ENCODE assay signal across 8 mouse cellular contexts in the genomic region with DNA sequence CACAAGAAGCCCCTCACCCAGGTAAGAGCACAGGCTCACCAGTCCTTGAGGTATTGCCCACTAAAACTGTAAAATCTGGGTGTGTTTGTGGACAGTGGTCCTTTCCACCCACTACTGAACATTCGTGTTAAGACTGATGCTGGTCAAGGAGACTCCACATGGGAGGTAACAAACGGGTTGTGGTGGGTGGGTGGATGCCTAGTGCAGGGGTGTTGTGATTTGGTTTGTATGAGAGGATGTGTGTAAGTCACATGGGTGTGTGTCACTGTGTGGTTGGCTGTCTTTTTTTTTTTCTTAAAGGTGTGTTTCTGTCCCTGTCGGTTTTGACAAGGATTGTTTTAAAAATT. TPM values are rescaled to one million over a fixed set of nuclear protein-coding genes. Genes with fewer than 3 reads are reported as not detected.
A peak's percentile ranks its signal among the peaks of the same experiment; 100 is the strongest.
DNase-seq lines count a peak whose midpoint lies in the region; ATAC-seq lines count a peak whose summit lies in the region.

No protein-coding gene starts in this region.

- no peak for ATAC-seq in lung, embryonic 16.5 days (ENCODE audit: low read depth)
- no peak for ATAC-seq in hindbrain, embryonic 16.5 days
- peak; percentile 9; the same call in 1 of the 2 replicates for ATAC-seq in midbrain, embryonic 15.5 days (replicated peaks)

- peaks cover 60% of the 10 kb centered on the region for H3K4me1 ChIP-seq in lung, embryonic 16.5 days (replicated peaks; ENCODE audit: control insufficient read depth, insufficient read depth, low read length)
- peaks cover 59% of the 10 kb centered on the region for H3K4me1 ChIP-seq in hindbrain, embryonic 16.5 days (ENCODE audit: control insufficient read depth, insufficient read depth, low read depth, low read length)
- peaks cover 61% of the 10 kb centered on the region for H3K4me1 ChIP-seq in midbrain, embryonic 15.5 days

- WGBS in lung, embryonic 16.5 days, result 6% methylated on average over 3 of the region's 3 CpGs
- WGBS in hindbrain, embryonic 16.5 days, result 0% methylated on average over 3 of the region's 3 CpGs
- WGBS in midbrain, embryonic 15.5 days, result under 1% methylated on average over 3 of the region's 3 CpGs

- H3K9me3 ChIP-seq in lung, embryonic 16.5 days (ENCODE audit: control insufficient read depth, low read length), result no peaks in the 10 kb centered on the region
- H3K9me3 ChIP-seq in hindbrain, embryonic 16.5 days (ENCODE audit: control insufficient read depth, low read length), result no peaks in the 10 kb centered on the region
- no peaks in the 10 kb centered on the region for H3K9me3 ChIP-seq in midbrain, embryonic 15.5 days

- H3K27me3 ChIP-seq in lung, embryonic 16.5 days (ENCODE audit: control insufficient read depth, insufficient read depth, low read depth, low read length), result no peaks in the 10 kb centered on the region
- H3K27me3 ChIP-seq in hindbrain, embryonic 16.5 days (replicated peaks; ENCODE audit: control insufficient read depth, insufficient read depth, low read length), result no peaks in the 10 kb centered on the region
- H3K27me3 ChIP-seq in midbrain, embryonic 15.5 days (replicated peaks), result no peaks in the 10 kb centered on the region

- H3K4me2 ChIP-seq in lung, embryonic 16.5 days (ENCODE audit: low read depth, low read length), result peak overlapping the region; percentile 60
- H3K4me2 ChIP-seq in hindbrain, embryonic 16.5 days (ENCODE audit: low read length), result peak overlapping the region; percentile 95
- peak overlapping the region; percentile 83 for H3K4me2 ChIP-seq in midbrain, embryonic 15.5 days

- H3K9ac ChIP-seq in lung, embryonic 16.5 days (ENCODE audit: low read length), result peak overlapping the region; percentile 80
- peak overlapping the region; percentile 92 for H3K9ac ChIP-seq in hindbrain, embryonic 16.5 days (ENCODE audit: low read depth, low read length)
- peak overlapping the region; percentile 97 for H3K9ac ChIP-seq in midbrain, embryonic 15.5 days

- H3K36me3 ChIP-seq in lung, embryonic 16.5 days (ENCODE audit: control insufficient read depth, insufficient read depth, low read length), result peaks cover 3% of the 10 kb centered on the region; the same call in 1 of the 2 replicates
- H3K36me3 ChIP-seq in hindbrain, embryonic 16.5 days (ENCODE audit: control insufficient read depth, insufficient read depth, low read length), result no peaks in the 10 kb centered on the region
- H3K36me3 ChIP-seq in midbrain, embryonic 15.5 days (replicated peaks), result no peaks in the 10 kb centered on the region

- peak overlapping the region; percentile 80 for H3K27ac ChIP-seq in lung, embryonic 16.5 days (ENCODE audit: low read length)
- H3K27ac ChIP-seq in hindbrain, embryonic 16.5 days (ENCODE audit: low read depth, low read length), result peak overlapping the region; percentile 94
- H3K27ac ChIP-seq in midbrain, embryonic 15.5 days, result peak overlapping the region; percentile 96

- no peak for DNase-seq in lung, postnatal 14 days
- peak; percentile 72 for DNase-seq in cerebellum, adult 9-11 months
- DNase-seq in ovary, adult 18-20 months (ENCODE audit: low spot score), result no peak
- no peak for DNase-seq in urinary bladder, postnatal 25 days (ENCODE audit: low spot score)
- DNase-seq in spleen, postnatal 4 days (ENCODE audit: low spot score in 2 of 2), result no peak

- H3K4me3 ChIP-seq in lung, embryonic 16.5 days (ENCODE audit: low read length), result peak overlapping the region; percentile 71
- H3K4me3 ChIP-seq in hindbrain, embryonic 16.5 days (ENCODE audit: low read length), result peak overlapping the region; percentile 88
- peak overlapping the region; percentile 89 for H3K4me3 ChIP-seq in midbrain, embryonic 15.5 days

RNA-seq across cellular contexts. Expression of a gene that starts 0.9 kb away (rescaled TPM):
- 139 and 147 TPM in 2 replicates for polyA plus RNA-seq in lung, embryonic 16.5 days (2015; fragmentation: Nextera tagmentation; extraction: Ambion mirVana)
- 538 and 563 TPM in 2 replicates for polyA plus RNA-seq in hindbrain, embryonic 16.5 days (2015; fragmentation: Nextera tagmentation; extraction: Ambion mirVana)
- polyA plus RNA-seq in midbrain, embryonic 15.5 days (2015; fragmentation: Nextera tagmentation; extraction: Ambion mirVana), result 437 and 473 TPM in 2 replicates

RNA-seq across cellular contexts. Expression of a gene that starts 14.0 kb away (rescaled TPM):
- 7.9 and 15.3 TPM in 2 replicates for polyA plus RNA-seq in lung, embryonic 16.5 days (2015; fragmentation: Nextera tagmentation; extraction: Ambion mirVana)
- polyA plus RNA-seq in hindbrain, embryonic 16.5 days (2015; fragmentation: Nextera tagmentation; extraction: Ambion mirVana), result 1.5 and 5.5 TPM in 2 replicates
- polyA plus RNA-seq in midbrain, embryonic 15.5 days (2015; fragmentation: Nextera tagmentation; extraction: Ambion mirVana), result 1.7 and 2.7 TPM in 2 replicates

RNA-seq across cellular contexts. Expression of a gene that starts 52.5 kb away (rescaled TPM):
- not detected in 2 replicates for polyA plus RNA-seq in lung, embryonic 16.5 days (2015; fragmentation: Nextera tagmentation; extraction: Ambion mirVana)
- polyA plus RNA-seq in hindbrain, embryonic 16.5 days (2015; fragmentation: Nextera tagmentation; extraction: Ambion mirVana), result 0.06 TPM in 1 of 2 replicates, not detected in the other
- polyA plus RNA-seq in midbrain, embryonic 15.5 days (2015; fragmentation: Nextera tagmentation; extraction: Ambion mirVana), result 0.05 TPM in 1 of 2 replicates, not detected in the other

RNA-seq across cellular contexts. Expression of a gene that starts 55.7 kb away (rescaled TPM):
- 42.5 and 46.0 TPM in 2 replicates for polyA plus RNA-seq in lung, embryonic 16.5 days (2015; fragmentation: Nextera tagmentation; extraction: Ambion mirVana)
- polyA plus RNA-seq in hindbrain, embryonic 16.5 days (2015; fragmentation: Nextera tagmentation; extraction: Ambion mirVana), result 84.7 and 88.3 TPM in 2 replicates
- polyA plus RNA-seq in midbrain, embryonic 15.5 days (2015; fragmentation: Nextera tagmentation; extraction: Ambion mirVana), result 66.2 and 77.2 TPM in 2 replicates

RNA-seq across cellular contexts. Expression of a gene that starts 57.8 kb away (rescaled TPM):
- polyA plus RNA-seq in lung, embryonic 16.5 days (2015; fragmentation: Nextera tagmentation; extraction: Ambion mirVana), result 133 and 141 TPM in 2 replicates
- polyA plus RNA-seq in hindbrain, embryonic 16.5 days (2015; fragmentation: Nextera tagmentation; extraction: Ambion mirVana), result 86.6 and 91.6 TPM in 2 replicates
- 93.0 and 94.7 TPM in 2 replicates for polyA plus RNA-seq in midbrain, embryonic 15.5 days (2015; fragmentation: Nextera tagmentation; extraction: Ambion mirVana)
